Mouse (Mus musculus): ENCODE results near the gene Ubap2l. TPM values are rescaled to one million over a fixed set of nuclear protein-coding genes. Genes with fewer than 3 reads are reported as not detected.

Ubap2l gene
- 100 to 1,000 TPM; 119 to 141 TPM for total RNA-seq (2021)
- long read RNA-seq, experiment 1, transcript Ubap2l-208 (28 exons, 3,975 nt) = major isoform, 16 of 195 reads
- long read RNA-seq, experiment 1, partial matches to known transcripts = 33 of 195 reads
- long read RNA-seq, experiment 1, other reads (novel, unspliced or antisense) = 140 of 195 reads
- long read RNA-seq, experiment 2, transcript Ubap2l-208 (28 exons, 3,975 nt) = major isoform, 6 of 136 reads
- long read RNA-seq, experiment 2, partial matches to known transcripts = 33 of 136 reads
- long read RNA-seq, experiment 2, other reads (novel, unspliced or antisense) = 94 of 136 reads

DNA sequence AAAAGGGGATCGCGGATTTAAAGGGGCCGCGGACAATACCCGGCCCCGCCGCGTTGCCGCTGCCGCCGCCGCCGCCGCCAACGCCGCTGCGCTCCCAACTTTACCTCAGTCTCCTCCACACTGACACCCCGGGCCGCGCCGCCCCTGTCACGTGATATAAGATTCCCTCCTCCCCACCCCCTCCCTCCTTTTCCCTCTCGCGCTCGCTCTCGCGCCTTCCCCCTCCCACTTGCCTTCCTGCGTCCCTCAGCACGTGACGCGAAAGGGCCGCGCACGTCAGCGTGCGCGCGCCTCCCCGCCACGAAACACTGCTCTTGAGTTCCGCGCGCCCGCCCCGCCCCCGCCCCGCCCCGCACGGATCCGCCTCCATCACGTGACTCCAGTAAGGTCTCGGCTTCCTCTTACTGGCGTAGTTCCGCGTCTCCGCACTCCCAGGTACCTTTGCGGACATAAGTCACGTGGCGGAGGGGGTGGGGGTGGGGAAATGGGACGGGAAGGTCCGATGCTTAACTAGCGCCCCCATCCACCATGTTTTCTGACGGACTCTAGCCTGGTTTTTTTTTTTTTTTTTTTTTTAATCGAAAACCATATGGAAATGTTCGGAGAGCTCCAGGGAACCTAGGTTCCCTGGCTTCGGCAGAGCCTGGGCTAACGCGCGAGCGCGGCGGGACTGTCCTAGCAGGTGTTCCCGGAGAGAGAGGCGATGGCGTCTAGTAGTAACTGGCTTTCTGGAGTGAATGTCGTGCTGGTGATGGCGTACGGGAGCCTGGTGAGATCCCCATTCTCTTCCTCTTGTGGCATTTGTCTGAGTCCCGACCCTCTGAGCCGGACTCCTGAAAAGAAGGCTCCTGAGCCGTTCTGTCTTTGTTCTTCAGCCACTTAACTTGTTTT lies at the start of gene Ubap2l:
Gene Ubap2l, minus strand, starts transcription at position 278 of the 891 bp plus-strand sequence.
- peak; percentile 91 for DNase-seq

DNA sequence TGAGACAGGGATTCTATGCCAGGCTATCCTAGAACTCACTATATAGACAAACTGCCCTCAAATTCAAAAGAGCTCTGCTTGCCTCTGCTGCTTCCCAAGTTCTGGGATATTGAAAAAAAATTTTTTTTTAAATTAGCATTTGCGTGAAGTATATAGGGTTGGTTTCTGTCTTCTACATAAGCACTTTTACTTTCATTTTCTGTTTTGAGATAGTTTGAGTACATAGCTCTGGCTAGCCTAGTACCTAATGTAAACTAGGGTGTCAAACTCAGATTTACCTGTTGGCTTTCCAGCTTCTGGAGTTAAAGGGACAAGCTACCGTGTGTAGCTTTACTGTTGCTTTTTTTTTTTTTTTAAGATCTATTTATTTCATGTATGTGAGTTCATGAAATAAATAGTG lies 49.2 kb upstream of the Ubap2l start:
- DNase-seq = no peak

DNA sequence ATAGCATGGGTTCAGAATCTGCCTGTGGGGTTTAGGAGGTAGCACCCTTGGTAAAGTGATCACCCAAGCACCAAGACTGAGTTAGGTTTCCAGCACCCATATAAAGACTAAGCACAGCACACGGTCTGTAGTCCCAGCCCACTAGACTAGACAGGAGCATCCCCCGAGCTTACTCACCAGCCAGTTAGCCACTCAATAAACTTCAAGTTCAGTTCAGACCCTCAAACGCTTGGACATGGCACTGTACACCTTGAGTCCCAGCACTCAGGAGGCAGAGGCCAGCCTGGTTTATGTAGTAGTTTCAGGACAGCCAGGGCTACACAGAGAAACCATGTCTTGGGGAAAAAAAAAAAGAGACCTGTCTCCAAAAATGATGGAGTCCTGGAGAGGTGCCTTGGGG lies 48.6 kb upstream of the Ubap2l start:
- no peak for DNase-seq

DNA sequence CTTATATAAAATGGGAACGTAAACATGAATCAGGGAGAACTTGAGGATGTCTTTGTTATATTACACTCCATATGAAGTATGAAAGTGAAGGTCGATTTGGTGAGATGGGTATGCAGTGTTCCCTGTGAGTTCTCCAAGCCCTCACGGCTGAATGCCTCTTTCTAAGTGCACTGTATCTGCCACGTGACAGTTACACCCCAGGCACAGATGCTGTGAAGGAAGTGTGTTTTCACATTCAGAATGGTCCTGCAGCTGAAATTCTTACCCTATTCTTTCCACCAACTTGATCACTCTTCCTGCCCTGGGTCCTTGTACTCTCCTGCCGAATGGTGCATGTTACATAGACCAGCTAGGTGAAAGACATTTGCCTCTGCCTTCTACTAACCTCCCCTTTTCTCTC lies 45.5 kb upstream of the Ubap2l start:
- no peak for DNase-seq

DNA sequence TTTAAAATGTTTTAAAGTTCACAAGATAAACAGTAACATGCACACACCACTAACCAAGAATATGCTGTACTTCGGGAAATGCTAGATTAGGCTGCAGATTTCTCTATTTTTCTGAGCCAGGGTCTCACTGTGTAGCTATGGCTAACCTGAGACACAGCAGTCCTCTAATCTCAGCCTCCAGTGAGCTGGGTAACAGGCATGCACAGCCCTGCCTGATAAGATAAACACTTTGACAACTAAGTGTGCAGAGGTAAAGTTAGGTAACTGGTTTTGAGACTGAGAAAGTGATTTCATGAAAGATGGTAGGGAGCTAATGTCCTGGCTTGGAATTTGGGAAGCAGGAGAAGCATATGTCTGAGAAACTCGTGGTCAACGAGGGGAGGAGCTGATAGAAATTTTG lies 42.0 kb upstream of the Ubap2l start:
- no peak for DNase-seq

DNA sequence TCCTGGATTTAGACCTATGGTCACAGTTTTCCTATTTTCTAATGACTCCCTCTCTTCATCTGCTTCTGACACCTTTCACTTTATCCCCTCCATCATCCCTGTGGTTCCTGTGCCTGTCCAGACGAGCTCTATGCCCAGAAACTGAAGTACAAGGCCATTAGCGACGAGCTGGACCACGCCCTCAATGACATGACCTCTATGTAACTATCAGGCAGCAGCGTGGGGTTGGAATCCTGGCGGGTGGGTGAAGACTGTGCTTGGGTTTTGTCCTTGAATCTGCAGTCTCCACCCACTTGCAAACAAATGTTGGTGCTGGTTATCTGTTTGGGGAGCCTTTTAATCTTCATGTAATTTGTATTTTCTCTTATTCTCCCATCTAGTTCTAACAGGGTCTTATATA lies 38.5 kb upstream of the Ubap2l start:
- DNase-seq = no peak

DNA sequence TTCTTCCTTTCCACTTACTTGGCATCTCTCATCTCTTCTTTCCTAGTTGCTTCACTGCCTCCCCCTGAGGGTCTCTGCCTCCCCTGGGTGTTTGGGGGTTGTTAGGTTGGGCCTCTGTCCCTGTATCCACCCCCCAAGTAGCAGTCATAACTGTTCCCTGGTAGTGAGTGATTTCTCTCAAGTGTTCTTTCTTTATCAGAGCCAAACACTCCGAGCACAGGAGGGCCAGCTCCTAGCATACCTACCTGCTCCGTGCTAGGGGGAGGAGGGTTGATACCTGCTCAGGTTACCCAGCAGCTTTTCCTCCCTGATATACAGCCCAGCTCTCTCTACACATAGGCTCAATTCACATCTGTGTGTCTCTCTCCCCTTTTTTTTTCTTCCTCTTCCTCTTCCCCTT lies 36.2 kb upstream of the Ubap2l start:
- DNase-seq = no peak

DNA sequence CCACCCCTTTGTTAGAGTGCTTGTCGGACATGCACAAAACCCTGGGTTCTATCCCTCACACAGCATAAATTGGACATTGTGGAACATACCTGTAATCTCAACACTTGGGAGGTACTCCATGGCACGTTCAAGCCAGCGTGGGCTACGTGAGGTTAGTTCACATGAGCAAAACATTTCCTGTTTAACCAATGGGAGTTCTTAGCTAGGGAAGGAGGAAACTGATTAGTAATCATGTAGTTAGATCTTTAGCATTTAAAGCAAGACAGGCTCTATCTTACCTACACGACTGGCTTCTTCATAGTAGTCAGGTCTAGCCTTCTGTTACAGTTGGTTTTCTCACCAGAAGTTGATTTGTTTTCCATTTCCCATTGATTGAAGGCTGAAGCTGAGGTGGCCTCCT lies 33.6 kb upstream of the Ubap2l start:
- DNase-seq = no peak

DNA sequence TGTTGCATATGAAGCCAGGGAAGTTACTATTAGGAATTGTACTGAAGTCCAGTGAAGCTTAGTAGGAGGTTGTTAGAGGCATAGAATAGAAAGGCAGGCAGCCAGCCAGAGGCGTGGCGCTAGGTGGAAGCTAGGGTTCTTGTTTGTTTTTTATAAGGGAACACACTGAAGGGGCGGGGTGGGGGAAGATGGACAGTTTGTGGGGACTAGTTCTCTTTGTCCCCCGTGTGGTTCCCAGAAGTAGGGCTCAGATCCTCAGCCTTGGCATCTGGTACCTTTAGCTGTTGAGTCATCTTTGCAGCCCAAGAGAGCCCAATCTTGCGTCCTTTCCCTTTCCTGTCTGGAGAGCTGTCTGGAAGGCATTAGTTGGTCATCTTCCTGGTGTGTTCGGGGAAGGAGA lies 32.9 kb upstream of the Ubap2l start:
- DNase-seq = no peak

DNA sequence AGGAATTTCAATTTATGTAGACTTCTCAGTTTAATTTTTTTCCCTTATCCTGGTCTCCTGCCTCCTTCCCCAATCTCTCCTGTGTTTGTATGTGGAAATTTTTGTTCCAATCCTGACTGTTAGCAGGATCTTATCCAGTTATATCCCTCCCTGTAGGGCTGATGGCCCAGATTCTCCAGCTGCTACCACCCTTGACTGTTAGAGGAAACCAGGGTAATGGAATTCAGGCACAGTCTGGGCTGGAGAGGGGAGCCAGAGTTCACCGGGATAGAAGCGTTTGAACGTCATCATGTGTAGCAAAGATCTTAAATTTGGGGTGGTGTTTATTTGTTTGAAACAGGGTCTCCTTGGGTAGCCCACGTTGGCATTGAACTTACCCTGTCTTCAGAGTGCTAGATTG lies 32.4 kb upstream of the Ubap2l start:
- no peak for DNase-seq

DNA sequence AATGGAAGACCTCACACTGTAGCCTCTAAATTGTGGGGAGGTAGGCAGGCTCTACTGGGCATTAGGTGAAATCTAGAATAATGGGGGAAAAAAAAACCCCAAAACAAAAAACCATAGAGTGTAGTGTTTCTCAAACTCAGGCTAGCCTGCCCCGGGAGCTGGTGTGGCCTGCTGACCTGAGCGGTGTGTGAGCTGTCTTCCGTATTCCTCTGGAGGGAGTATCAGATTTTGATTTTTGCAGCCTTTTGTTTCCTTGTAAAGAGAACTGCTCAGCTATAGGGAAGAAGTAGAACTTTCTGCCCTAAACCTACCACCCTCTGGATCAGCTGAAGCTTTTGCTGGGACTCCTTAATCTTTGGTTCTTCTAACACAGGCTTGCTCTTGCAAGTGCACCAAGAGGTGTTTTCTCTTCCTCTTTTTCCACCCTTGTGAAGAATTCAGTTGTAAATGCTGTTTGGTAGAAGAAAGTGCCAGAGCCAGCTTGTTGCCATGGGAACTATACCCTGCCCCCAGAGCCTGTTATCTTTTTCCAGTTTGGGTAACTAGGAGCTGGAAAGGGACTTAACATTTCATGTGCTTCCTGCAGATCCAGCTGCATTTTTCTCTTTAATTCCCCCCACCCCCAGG lies 31.4 kb upstream of the Ubap2l start:
- no peak for DNase-seq

DNA sequence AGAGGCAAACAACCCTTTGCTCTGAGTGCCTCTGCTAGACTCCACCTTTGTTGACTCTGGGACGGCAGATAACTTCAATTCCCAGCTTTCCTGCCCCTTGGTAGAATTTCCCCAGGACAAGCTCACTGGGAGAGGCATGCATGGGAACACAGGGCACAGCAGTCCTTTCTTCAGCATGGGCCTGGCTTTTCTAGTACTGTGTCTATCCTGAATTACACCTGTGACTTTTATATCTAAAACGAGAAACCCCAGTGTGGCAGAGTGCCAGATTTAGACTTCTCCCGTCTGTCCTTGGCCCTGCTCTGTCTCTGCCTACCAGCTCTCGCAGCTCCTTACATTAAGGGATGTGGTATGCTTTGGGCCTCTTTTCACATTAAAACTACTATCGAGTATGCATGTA lies 30.6 kb upstream of the Ubap2l start:
- no peak for DNase-seq

DNA sequence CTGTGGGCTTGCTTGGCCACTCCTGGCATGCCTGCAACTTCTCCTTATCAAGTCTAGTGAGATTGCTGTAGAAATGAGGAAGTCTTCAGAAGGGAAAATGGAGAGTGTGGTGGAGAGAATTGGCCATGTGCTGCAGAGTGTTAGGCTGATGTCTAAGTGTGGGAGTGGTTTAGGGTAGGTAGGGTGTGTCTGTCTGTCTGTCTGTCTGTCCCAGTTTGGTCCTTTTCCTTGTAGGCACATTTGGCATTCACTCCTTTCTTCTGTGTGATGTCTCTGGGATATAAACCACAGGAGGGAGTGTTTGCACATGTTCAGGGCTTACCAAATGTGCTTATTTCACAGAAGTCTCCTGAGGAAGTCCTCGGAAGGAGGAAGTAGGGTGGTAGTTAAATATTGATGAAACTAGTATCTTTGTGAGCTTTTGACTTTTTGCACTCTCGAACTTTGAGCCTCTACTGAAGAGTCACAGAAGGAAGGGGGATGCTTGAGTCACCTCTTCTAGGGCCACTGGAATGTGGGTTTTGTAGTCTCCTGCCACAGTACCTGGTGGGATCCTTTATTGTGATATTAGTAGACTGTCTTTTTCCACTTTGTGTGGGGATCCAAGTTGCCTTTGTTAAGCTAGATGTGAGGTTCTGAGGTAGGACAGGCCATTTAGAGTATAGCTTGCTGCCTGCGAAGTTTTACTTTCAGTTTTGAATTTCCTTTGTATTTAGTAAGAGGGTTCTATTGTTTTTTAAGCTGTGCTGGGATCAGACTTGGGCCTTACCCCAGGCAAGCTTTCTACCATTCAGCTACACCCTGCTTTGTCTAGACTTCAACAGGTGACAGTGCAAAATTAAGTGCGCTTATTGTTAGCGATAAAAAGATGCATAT lies 29.2 kb upstream of the Ubap2l start:
- DNase-seq = no peak

DNA sequence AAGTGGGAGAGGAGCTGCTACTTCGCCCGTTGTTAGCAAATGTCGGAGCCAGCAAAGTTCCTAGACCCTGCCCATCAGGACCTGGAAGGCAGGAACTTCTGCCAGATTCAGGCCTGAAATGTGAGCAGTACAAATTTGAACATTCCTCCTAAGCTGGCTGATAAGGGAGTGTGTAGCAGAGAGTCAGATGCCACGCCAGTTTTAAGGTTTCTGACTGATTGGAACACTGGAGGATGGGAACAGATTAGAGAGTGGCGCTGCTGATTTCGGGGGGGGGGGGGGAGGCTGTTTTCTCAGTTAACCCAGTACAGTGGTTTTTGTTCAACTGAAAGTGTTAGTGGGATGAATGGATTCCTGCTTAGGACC lies 28.1 kb upstream of the Ubap2l start:
- no peak for DNase-seq

DNA sequence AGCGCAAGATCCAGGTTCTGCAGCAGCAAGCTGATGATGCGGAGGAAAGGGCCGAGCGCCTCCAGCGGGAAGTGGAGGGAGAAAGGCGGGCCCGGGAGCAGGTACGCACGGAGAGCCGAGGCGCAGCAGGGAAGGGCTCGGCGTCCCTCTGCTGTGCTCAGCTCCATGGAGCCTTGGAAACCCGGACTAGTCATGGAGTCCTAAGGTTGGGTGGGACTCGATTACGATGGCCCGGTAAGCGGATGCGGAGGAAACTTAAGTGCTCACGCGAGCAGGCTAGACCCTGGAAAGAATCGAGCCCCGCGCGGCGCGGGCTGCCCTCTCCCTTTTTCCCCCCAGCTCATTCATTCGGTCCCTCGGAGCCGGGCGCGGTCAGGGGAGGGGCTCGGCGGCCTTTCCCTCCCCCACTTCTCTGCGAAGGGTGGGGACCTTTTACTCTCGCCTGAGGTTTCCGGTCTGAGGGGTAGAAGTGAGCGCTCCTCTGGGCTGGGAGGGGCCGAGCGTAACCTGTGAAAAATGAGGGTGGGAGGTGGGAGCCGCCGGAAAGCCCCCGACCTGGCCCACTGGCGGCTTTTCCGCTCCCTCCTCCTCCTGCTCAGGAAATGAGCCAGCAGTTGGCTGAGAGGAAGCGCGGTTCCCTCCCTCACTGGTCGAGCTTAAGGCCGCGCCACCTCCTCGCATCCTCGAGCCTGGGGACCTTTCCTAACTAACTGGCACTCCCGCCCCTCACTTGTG lies 27.5 kb upstream of the Ubap2l start:
- DNase-seq = peak; percentile 63

DNA sequence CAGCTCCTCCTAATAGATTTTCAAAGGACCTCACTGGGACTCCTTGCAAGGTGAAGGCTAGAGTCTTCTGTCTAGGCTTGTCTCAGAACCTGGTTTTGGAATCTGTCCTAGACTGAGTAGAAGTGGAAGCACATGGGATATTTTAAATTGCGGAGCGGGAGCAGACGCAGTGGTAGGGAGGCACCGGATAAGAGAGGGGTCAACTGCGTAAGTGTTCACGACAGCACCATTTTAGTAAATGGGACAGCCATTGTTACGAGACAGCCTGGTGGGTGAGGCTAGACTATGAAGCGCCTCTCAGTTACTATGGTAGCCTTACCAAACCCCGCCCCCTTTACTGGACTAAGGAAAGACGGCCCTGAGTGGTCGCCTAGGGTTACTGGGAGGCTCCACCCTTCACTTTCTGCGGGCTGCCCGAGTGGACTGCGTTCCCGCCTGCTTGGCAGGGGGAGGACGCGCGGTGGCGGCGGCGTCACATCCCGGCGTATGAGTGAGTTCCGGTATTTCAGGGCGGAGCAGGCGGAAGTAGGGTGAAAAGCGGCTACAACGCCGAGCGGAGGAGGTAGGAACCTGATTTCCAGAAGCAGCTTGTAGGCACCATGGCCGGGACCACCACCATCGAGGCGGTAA lies 26.8 kb upstream of the Ubap2l start:
- DNase-seq = peak; percentile 80

DNA sequence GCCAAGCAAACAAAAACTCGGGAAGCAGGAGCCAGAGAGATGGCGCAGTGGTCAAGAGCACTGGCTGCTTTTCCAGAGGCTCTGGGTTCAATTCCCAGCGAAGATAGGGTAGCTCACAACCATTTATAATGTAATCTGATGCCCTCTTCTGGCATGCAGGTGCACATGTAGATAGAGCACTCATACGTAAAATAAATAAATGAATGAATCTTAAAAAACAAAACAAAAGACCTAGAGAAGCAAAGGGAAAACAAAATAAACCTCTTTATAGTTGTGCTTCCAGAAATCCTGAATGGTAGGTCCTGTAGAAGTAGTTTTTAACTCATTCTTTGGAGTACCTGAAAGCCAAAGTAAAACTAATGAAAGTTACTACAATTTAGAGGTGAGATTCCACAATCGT lies 25.8 kb upstream of the Ubap2l start:
- DNase-seq = no peak

DNA sequence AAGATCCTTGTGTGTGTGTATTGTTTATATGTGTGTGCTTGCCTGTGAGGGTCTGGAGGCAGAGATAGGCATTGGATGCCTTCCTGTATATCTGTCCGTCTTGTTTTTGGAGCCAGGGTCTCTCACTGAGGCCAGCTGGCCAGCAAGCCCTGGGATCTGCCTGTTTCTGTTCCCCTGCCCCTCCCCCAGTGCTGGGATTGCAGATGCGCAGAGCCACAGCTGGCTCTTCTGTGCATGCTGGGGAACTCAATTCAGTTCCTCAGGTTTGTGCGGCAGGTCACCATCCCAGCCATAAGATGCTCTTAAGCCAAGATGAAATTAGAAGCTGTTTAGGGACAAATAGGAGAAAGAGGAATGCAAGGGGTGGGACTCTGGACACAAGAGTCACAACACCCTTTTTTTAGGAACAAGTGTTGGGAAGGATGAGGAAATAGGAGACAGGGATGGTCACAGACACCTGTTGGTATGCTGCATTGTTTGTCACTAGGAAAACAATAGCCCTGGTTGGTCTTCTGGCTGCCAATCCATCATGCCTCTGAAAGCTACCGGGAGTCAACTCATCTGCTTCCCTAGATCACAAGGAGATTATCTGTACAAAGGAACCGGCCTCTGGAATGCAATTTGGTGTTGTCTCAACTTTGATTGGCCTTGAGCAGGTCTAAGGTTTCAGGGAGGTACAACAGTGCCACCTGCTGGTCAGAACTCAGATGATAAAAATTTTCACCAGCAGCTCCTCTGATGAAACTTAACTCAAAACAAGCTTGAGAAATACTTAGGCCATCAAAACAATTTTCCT lies 24.7 kb upstream of the Ubap2l start:
- peak; percentile 82 for DNase-seq

DNA sequence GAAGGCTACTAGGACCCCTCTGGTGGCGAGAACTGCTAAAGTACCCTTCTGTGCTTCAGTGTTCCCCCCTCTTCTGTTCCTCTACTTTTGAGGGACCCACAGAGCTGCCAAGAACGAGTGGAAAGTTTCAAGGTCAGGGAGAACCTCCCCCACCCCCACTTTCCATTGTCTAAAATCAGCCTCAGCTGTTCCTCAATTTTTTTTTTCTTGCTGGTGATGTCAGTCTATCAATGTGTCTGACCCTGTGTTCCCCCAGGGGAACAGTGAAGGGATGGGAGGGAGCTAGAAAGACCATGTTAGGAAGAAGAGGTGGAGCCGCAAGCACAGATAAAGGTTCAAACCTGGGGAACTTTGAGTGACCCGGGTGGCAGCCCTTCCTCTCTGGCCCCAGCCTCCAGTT lies 19.9 kb upstream of the Ubap2l start, which contains the start of gene Tpm3:
Gene Tpm3, plus strand, starts transcription at position 356 of the 400 bp plus-strand sequence.
- DNase-seq = no peak

DNA sequence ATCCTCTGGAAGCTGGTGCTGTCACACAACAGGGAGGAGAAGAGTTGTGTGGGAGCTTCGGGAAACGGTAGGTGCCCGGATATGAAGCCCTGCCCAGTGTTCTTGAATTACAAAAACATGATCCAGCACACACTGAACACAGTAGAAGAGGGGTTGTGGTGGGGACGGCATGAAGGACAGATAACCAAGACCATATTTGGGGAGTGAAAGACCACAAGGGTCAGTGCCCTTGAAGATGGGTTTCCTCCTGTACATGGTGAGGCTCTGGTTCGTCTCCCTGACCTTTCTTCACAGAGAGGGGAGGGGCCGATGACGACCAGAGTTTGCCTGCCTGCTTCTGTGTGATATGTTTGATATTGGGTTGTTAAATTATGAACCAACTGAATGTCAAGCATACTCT lies 17.3 kb upstream of the Ubap2l start:
- DNase-seq = no peak

Measured in gastrocnemius, postnatal 10 days (tissue).